In genomic region chr9:71624793-71625495, GRCm38 (mm10) we compare ENCODE assay signal across 10 mouse cellular contexts. TPM values are rescaled to one million over a fixed set of nuclear protein-coding genes. Genes with fewer than 3 reads are reported as not detected.
DNase-seq lines count a peak whose midpoint lies in the region; ATAC-seq and TF ChIP-seq lines count a peak whose summit lies in the region.
"Had no signal": no experiment of that assay in that cellular context is flagged by ENCODE, and none has a peak within 500 bp of the region (broad histone marks: within the 10 kb centered on the region; RNA-seq: fewer than 3 reads in every experiment).

No protein-coding gene starts in this region.

- H3K4me3 ChIP-seq in heart, embryonic 15.5 days = no peak overlapping the region
- H3K4me3 ChIP-seq in heart, embryonic 12.5 days = no peak overlapping the region
- no peak overlapping the region for H3K4me3 ChIP-seq in MEL (ENCODE audit: control insufficient read depth in 1 of 2, insufficient read depth in 1 of 2, low read depth in 2 of 2, low read length in 2 of 2)
- H3K4me3 ChIP-seq in hindbrain, postnatal 0 days (ENCODE audit: low read length) = no peak overlapping the region
- no peak overlapping the region for H3K4me3 ChIP-seq in limb, embryonic 10.5 days
- H3K4me3 ChIP-seq: embryonic facial prominence, embryonic 13.5 days; megakaryocyte, embryonic 14.5 days had no signal

- no peak for ATAC-seq in heart, embryonic 15.5 days (replicated peaks; ENCODE audit: insufficient number of reproducible peaks, insufficient read depth, low FRiP score, low read depth)
- ATAC-seq in heart, embryonic 12.5 days (ENCODE audit: insufficient number of reproducible peaks, low FRiP score) = no peak
- ATAC-seq in hindbrain, postnatal 0 days = no peak

- H3K27ac ChIP-seq in heart, embryonic 15.5 days = 0 out of 2 replicates have a peak overlapping the region, but pooled peaks have one; percentile 26
- no peak overlapping the region for H3K27ac ChIP-seq in heart, embryonic 12.5 days (ENCODE audit: poor library complexity, severe bottlenecking)
- no peak overlapping the region for H3K27ac ChIP-seq in MEL (ENCODE audit: control insufficient read depth, low read depth, low read length)
- no peak overlapping the region for H3K27ac ChIP-seq in hindbrain, postnatal 0 days
- H3K27ac ChIP-seq in limb, embryonic 10.5 days = no peak overlapping the region
- H3K27ac ChIP-seq: embryonic facial prominence, embryonic 13.5 days had no signal

- DNase-seq in MEL (ENCODE audit: low read depth, low spot score) = peak; percentile 74
- peak; percentile 42 to 76 for DNase-seq in cerebellum, postnatal 25 days
- DNase-seq in hindbrain, postnatal 0 days (ENCODE audit: low spot score) = peak; percentile 64
- DNase-seq in limb, embryonic 10.5 days (ENCODE audit: low spot score) = peak; percentile 68
- peak; percentile 74 for DNase-seq in retina, embryonic 14.5 days (ENCODE audit: low spot score)
- DNase-seq in thymus, postnatal 4 days = peak; percentile 92

- H3K79me2 ChIP-seq in MEL (ENCODE audit: control insufficient read depth, insufficient read depth, low read length, poor library complexity) = no peaks in the 10 kb centered on the region

- peak; percentile 20 for TF ChIP-seq RAD21 in MEL (IDR thresholded peaks at IDR 0.05; ENCODE audit: low read depth, low read length)

- 45% methylated on average over 10 of the region's 10 CpGs for WGBS in heart, embryonic 15.5 days
- WGBS in heart, embryonic 12.5 days = 51% methylated on average over 10 of the region's 10 CpGs
- WGBS in hindbrain, postnatal 0 days = 51% methylated on average over 10 of the region's 10 CpGs
- 58% methylated on average over 10 of the region's 10 CpGs for WGBS in limb, embryonic 10.5 days

- TF ChIP-seq POLR2A in MEL (IDR thresholded peaks at IDR 0.05; ENCODE audit: control insufficient read depth in 1 of 2, insufficient read depth in 1 of 2, low read depth in 1 of 2, low read length in 2 of 2, poor library complexity in 1 of 2) = no peak

- peaks cover 11% of the 10 kb centered on the region for H3K36me3 ChIP-seq in heart, embryonic 15.5 days
- H3K36me3 ChIP-seq in heart, embryonic 12.5 days = peaks cover 40% of the 10 kb centered on the region
- H3K36me3 ChIP-seq in MEL (ENCODE audit: control insufficient read depth in 1 of 2, insufficient read depth in 2 of 2, low read length in 2 of 2) = no peaks in the 10 kb centered on the region
- H3K36me3 ChIP-seq in hindbrain, postnatal 0 days (ENCODE audit: insufficient read depth, low read length) = no peaks in the 10 kb centered on the region
- no peaks in the 10 kb centered on the region; the same call in 1 of the 2 replicates for H3K36me3 ChIP-seq in limb, embryonic 10.5 days
- H3K36me3 ChIP-seq: embryonic facial prominence, embryonic 13.5 days had no signal

- no peak for TF ChIP-seq EP300 in MEL (IDR thresholded peaks at IDR 0.05; ENCODE audit: low read depth in 1 of 2, low read length in 2 of 2)

- H3K4me1 ChIP-seq in heart, embryonic 15.5 days (replicated peaks) = peaks cover 35% of the 10 kb centered on the region
- H3K4me1 ChIP-seq in heart, embryonic 12.5 days (replicated peaks) = peaks cover 43% of the 10 kb centered on the region
- no peaks in the 10 kb centered on the region for H3K4me1 ChIP-seq in MEL (ENCODE audit: control insufficient read depth in 1 of 2, insufficient read depth in 2 of 2, low read length in 2 of 2)
- no peaks in the 10 kb centered on the region for H3K4me1 ChIP-seq in hindbrain, postnatal 0 days (ENCODE audit: insufficient read depth, low read length)
- peaks cover 7% of the 10 kb centered on the region for H3K4me1 ChIP-seq in limb, embryonic 10.5 days
- H3K4me1 ChIP-seq: embryonic facial prominence, embryonic 13.5 days had no signal

- no peak overlapping the region for H3K4me2 ChIP-seq in heart, embryonic 15.5 days
- H3K4me2 ChIP-seq in heart, embryonic 12.5 days = no peak overlapping the region
- no peak overlapping the region for H3K4me2 ChIP-seq in hindbrain, postnatal 0 days (ENCODE audit: low read depth, low read length)
- H3K4me2 ChIP-seq: embryonic facial prominence, embryonic 13.5 days had no signal

- H3K9me3 ChIP-seq in heart, embryonic 15.5 days (replicated peaks) = no peaks in the 10 kb centered on the region
- H3K9me3 ChIP-seq in heart, embryonic 12.5 days (replicated peaks) = no peaks in the 10 kb centered on the region
- no peaks in the 10 kb centered on the region for H3K9me3 ChIP-seq in MEL (replicated peaks; ENCODE audit: insufficient read depth, low read length)
- H3K9me3 ChIP-seq in hindbrain, postnatal 0 days (ENCODE audit: low read length) = no peaks in the 10 kb centered on the region
- no peaks in the 10 kb centered on the region for H3K9me3 ChIP-seq in limb, embryonic 10.5 days (replicated peaks)
- H3K9me3 ChIP-seq: embryonic facial prominence, embryonic 13.5 days; megakaryocyte, embryonic 14.5 days had no signal

- peak; percentile 69 to 91 (median 74) for TF ChIP-seq CTCF in MEL (IDR thresholded peaks at IDR 0.05 in 2 of 3, conservative IDR thresholded peaks at IDR 0.05 in 1 of 3; ENCODE audit: control insufficient read depth in 1 of 3, insufficient read depth in 1 of 3, low read depth in 2 of 3, low read length in 3 of 3, poor library complexity in 1 of 3, severe bottlenecking in 1 of 3)
- peak; percentile 71 for TF ChIP-seq CTCF in hindbrain, postnatal 0 days (IDR thresholded peaks at IDR 0.05; ENCODE audit: low read depth)

- H3K27me3 ChIP-seq in heart, embryonic 15.5 days = no peaks in the 10 kb centered on the region
- no peaks in the 10 kb centered on the region for H3K27me3 ChIP-seq in heart, embryonic 12.5 days (replicated peaks)
- peaks cover 6% of the 10 kb centered on the region in 2 experiments; a peak in 3 of 4 replicates for H3K27me3 ChIP-seq in MEL (ENCODE audit: control insufficient read depth in 1 of 2, insufficient read depth in 2 of 2, low read length in 2 of 2)
- no peaks in the 10 kb centered on the region for H3K27me3 ChIP-seq in hindbrain, postnatal 0 days (ENCODE audit: insufficient read depth, low read length)
- H3K27me3 ChIP-seq in limb, embryonic 10.5 days (ENCODE audit: low read depth, poor library complexity, severe bottlenecking) = no peaks in the 10 kb centered on the region
- H3K27me3 ChIP-seq: embryonic facial prominence, embryonic 13.5 days had no signal

- no peak overlapping the region for H3K9ac ChIP-seq in heart, embryonic 15.5 days
- H3K9ac ChIP-seq in heart, embryonic 12.5 days = no peak overlapping the region
- H3K9ac ChIP-seq in MEL (ENCODE audit: control insufficient read depth, low read depth, low read length, poor library complexity, severe bottlenecking) = no peak overlapping the region
- H3K9ac ChIP-seq in hindbrain, postnatal 0 days (replicated peaks; ENCODE audit: low read length) = no peak overlapping the region
- H3K9ac ChIP-seq: embryonic facial prominence, embryonic 13.5 days had no signal

TF ChIP-seq in MEL, 35 proteins besides CTCF, POLR2A, EP300 and RAD21:
- TF ChIP-seq SMC3 (IDR thresholded peaks at IDR 0.05; ENCODE audit: low read depth, low read length) (peak; percentile 43), POLR2AphosphoS5 (IDR thresholded peaks at IDR 0.05; ENCODE audit: borderline replicate concordance, low read depth, low read length) (no peak), TCF12 (IDR thresholded peaks at IDR 0.05; ENCODE audit: low read depth, low read length) (no peak)

RNA-seq across cellular contexts. Expression of gene Myzap, which starts 32.8 kb away (rescaled TPM):
- polyA plus RNA-seq in heart, embryonic 15.5 days (2015; fragmentation: Nextera tagmentation; extraction: Ambion mirVana) = 121 and 148 TPM in 2 replicates
- polyA plus RNA-seq in heart, embryonic 12.5 days (2016; fragmentation: Nextera tagmentation; extraction: Ambion mirVana) = 64.7 and 65.3 TPM in 2 replicates
- not detected in 2 replicates for total RNA-seq in MEL (2012; rRNA removed)
- polyA plus RNA-seq in MEL (2012; ENCODE audit: insufficient read depth in 1 of 2, insufficient read length in 2 of 2, low read depth in 1 of 2, low replicate concordance in 2 of 2, missing spikeins in 1 of 2) = under 1 TPM in 1 of 2 experiments, not detected in 1; 0.06 TPM
- 0.29 and 1.3 TPM in 2 replicates for total RNA-seq in hindbrain, postnatal 0 days (2014; rRNA removed)
- 1.6 and 1.9 TPM in 2 replicates for polyA plus RNA-seq in hindbrain, postnatal 0 days (2015; fragmentation: Nextera tagmentation; extraction: Ambion mirVana)
- polyA plus RNA-seq in limb, embryonic 10.5 days (2016; fragmentation: Nextera tagmentation; extraction: Ambion mirVana) = 4.7 and 5.8 TPM in 2 replicates
